Mouse (Mus musculus) gastrocnemius, adult 2 months (tissue): ENCODE data around the gene Adgb. TPM values are rescaled to one million over a fixed set of nuclear protein-coding genes. Genes with fewer than 3 reads are reported as not detected.
"Not testable (repeated sequence)": the region's sequence is repeated elsewhere in the genome, so short reads cannot be mapped to it uniquely, and the experiment has no call there.

Experiments used
- DNase-seq: peaks from one replicate; pipeline ENCODE4 v3.0.0; 2022
- H3K27ac ChIP-seq: fragments of 200-600 bp; 2 replicates; pipeline ENCODE4 v1.8.1; 2022; ENCODE audit warnings: mild to moderate bottlenecking
- H3K4me3 ChIP-seq: fragments of 200-600 bp; 2 replicates; pipeline ENCODE4 v1.8.1; 2022; ENCODE audit warnings: mild to moderate bottlenecking, moderate library complexity
- CTCF ChIP-seq: fragments of 200-600 bp; IDR thresholded peaks from 2 replicates; pipeline ENCODE4 v1.8.1; 2022; ENCODE audit warnings: antibody characterized with exemption, mild to moderate bottlenecking, moderate library complexity
- intact Hi-C: fragments of 180-260 bp; cut with DNase I; formaldehyde crosslinking; loops from one replicate; pipeline ENCODE4 v1.15.1; 2025
- long read RNA-seq, 2 experiments: library from polyadenylated mRNA; stranded (forward); transcript quantifications; one replicate each; pipeline ENCODE4 v2.0.0; 2021
- total RNA-seq, 2 experiments: library from RNA; stranded (reverse); gene quantifications; 2 replicates each; pipeline ENCODE4 v1.2.3; 2021

Adgb gene
- not detected for total RNA-seq
- long read RNA-seq, experiment 1: 0 reads
- long read RNA-seq, experiment 2: 0 reads

DNA sequence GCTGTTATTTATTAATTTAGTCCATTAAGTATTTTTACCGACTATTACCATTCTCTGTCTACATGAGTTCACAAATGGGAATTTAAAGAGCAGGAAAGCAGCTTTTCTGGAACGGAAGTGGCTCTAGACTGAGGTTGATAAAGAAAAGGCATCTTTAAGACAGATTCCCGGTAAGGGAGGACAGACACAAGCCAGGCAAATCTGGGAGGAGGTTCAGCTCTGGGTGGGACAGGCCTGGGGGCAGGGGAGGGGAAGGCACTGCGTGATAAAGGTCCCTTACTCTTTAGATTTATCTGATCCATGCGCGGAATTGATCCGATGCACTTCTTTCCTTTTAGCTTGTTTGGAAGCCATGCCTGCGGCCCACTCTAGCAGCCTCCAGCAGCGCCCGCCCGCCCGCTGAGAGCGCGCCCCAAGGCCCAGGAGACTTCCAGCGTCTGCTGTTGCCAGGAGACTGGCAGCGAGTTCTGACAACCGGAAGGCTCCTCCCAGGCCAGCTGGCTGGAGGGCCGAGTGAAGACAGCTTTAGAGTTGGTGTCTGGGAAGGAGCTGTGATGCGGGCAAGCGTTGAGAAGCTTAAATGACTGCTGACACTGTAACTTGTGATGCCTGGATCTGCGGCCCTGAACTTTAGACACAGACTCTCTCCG lies at the start of gene Adgb:
TSS of gene Adgb (minus strand) at position 366 of the 650 bp plus-strand sequence.
- TF ChIP-seq CTCF: no peak
- peak; percentile 87 for DNase-seq
- intact Hi-C loops: no loop called here
- Histone ChIP-seq H3K4me3 (peak within 1 kb of the TSS; percentile 51), H3K27ac (peak within 1 kb of the TSS; percentile 69)

DNA sequence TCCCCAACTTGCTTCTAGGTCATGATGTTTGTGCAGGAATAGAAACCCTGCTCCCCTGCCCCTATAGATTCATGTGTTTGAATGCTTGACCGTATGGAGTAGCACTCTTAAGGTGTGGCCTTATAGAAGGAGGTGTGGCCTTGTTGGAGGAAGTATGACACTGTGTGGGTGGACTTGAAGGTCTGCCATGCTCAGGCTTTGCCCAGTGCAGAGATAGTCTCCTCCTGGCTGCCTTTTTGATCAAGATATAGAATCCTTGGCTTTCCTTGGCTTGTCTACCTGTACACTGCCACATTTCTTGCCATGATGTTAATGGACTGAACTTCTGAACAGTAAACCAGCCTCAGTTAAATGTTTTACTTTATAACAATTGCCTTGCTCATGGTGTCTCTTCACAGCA lies 8.0 kb upstream of the Adgb start:
- no peak for DNase-seq
- H3K27ac ChIP-seq: no peak overlapping the region
- no peak overlapping the region for H3K4me3 ChIP-seq
- intact Hi-C loops: no loop called here
- no peak for TF ChIP-seq CTCF

DNA sequence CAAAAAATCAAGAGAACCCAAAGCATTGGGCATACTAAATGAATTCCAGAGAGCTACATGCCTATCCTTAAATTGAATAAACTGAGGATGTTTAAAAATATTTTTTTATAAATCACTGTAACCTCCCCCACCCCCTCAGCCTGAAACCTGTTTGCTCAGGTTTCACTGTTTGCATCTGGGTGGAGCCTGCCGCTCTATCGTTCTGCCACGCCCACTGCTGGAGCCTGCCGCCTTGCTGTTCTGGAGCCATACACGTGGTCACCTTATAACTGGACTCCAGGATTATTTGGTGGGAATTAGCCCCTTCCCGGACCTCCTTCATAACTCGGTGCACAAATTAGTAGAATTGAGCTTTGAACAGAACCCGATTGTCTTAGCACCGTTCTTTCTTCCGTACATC lies 5.3 kb upstream of the Adgb start:
- H3K27ac ChIP-seq, DNase-seq, H3K4me3 ChIP-seq, intact Hi-C loops: not testable (repeated sequence)

DNA sequence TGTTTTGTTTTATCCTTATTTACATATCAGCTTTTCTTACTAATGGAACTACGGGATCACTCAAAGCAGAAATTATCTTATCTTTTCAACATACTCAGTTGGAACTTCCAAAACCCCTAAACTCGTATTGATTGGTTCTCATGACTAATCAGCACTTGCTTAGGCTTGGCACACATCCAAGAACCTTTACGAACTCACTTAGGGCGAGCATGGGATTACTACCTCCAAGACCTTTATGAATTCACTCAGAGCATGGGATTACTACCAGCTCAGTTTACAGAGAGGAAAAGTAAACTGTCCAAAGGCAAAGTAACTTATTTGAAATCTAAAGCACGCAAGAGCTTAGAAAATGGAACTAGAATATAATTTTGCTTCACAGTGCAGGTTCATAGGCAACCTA lies 4.8 kb upstream of the Adgb start:
- Histone ChIP-seq H3K27ac (no peak overlapping the region), H3K4me3 (no peak overlapping the region)
- no peak for TF ChIP-seq CTCF
- intact Hi-C loops: no loop called here
- no peak for DNase-seq

DNA sequence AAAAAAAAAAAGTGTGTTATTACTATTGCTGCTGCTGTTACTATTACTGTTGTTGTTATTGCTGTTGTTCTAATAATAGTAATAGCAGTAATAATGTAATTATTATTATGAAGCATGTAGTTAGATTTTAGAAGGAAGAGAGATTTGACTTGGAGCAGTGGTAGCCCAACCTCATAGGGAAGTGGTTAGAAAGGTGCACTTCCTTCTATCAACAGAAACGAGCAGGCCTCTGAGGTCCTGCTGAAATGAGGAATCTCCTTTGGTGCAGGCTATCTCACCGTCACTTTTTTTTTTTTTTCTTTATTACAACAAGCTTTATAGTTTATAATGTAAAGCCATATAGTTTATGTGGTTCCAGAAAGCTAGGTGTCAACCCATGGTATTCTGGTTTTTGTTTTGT lies 4.4 kb upstream of the Adgb start:
- TF ChIP-seq CTCF: no peak
- Histone ChIP-seq H3K27ac (no peak overlapping the region), H3K4me3 (no peak overlapping the region)
- intact Hi-C loops: no loop called here
- no peak for DNase-seq

DNA sequence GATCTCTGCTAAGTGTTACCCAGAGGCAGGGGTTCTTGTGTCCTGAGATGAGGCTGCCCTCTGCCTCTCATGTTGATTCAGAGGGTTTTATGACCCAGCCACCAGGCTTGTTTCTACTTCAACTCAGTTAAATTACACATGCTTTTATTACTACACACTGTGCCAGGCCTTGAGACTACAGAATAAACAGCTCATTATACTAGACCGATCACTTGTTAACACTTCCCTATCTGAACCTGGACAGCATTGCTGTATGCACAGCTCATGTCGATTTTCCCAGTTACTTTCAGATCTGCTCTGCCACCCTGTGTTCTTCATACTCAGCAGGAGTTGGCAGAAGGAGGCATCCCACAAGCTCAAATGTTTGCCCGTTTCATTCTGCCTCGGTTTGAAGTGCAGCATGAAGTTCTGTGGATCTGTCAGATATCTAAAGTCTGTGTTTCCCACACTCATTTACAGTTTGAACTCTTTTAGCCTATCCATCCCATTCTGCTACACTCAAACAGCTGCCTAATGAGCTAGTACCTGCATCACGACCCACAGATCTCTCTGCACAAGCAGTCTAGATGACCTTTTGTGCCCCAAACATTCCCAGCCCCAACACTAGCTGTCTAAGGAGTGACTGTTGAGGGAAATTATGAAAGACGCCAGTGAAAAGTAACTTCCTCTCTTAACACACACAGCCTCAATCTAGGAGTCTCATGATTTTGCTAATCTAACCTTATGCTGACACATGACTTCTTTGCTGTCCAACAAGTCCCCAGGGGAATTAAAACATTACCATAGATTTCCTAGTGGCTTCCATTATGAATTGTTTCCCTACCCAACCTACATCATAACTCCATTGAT lies 3.2 kb downstream of the Adgb start:
- intact Hi-C loops: no loop called here
- Histone ChIP-seq H3K4me3 (no peak overlapping the region), H3K27ac (no peak overlapping the region)
- TF ChIP-seq CTCF: no peak
- DNase-seq: no peak

DNA sequence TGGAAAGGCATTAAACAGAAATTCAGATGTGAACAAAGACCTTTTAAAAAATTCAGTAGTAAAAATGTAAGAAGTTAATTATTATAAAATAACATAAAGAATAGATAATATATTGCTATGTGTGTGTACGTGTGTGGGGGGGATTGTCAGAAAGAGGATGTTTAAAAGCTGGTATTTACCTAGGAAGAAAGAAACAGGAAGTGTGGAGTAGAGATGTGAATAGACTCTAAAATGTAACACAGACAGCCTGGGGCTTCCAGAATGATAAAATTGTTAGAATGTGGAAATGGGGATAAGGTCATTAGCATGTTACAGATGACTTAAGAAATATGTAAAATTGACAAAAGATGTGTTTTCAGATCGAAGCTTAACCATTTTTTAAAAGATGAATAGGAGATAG lies 12.0 kb downstream of the Adgb start:
- no peak overlapping the region for H3K4me3 ChIP-seq
- intact Hi-C loops: no loop called here
- TF ChIP-seq CTCF: no peak
- no peak overlapping the region for H3K27ac ChIP-seq
- DNase-seq: no peak

DNA sequence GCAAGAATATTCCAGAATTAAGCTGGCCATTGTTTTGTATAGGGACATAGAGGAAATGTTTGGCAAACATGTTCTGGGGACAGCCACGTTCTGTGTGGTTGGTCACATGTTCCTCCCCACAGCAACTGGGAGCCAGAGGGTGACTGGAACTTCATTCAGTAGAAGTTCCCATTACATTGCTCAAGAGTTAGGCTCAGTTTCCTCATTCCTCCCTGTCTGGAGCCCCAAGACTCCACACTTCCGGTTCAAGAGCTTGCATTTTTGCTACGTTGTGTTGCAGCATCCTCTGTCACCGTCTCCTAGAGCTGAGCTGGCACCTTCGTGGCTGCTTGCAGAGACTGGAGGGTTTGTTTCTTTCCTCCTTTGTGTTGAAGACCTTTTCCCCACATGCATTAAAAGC lies 15.1 kb downstream of the Adgb start:
- no peak for DNase-seq
- intact Hi-C loops: no loop called here
- TF ChIP-seq CTCF: no peak
- Histone ChIP-seq H3K4me3 (no peak overlapping the region), H3K27ac (no peak overlapping the region)

DNA sequence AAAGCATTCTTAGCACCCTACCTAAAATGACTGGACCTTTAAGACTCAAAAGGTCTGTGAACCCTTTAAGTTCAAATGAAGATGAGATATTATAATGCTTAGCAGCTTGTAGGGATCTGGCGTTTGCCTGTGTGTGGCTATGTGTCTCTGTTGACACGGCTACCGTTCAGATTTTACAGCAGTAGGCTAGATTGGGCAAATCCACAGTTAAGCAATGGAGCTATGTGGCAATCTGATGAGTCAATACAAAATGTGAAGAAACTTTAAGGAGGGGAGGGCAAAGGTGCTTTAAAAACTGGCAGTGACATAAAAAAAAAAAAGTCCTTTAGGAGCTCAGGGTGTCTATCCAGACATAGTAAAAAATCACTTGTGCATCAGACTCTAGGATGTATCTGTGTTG lies 23.1 kb downstream of the Adgb start:
- no peak for TF ChIP-seq CTCF
- no peak for DNase-seq
- intact Hi-C loops: no loop called here
- H3K27ac ChIP-seq: no peak overlapping the region
- H3K4me3 ChIP-seq: no peak overlapping the region

DNA sequence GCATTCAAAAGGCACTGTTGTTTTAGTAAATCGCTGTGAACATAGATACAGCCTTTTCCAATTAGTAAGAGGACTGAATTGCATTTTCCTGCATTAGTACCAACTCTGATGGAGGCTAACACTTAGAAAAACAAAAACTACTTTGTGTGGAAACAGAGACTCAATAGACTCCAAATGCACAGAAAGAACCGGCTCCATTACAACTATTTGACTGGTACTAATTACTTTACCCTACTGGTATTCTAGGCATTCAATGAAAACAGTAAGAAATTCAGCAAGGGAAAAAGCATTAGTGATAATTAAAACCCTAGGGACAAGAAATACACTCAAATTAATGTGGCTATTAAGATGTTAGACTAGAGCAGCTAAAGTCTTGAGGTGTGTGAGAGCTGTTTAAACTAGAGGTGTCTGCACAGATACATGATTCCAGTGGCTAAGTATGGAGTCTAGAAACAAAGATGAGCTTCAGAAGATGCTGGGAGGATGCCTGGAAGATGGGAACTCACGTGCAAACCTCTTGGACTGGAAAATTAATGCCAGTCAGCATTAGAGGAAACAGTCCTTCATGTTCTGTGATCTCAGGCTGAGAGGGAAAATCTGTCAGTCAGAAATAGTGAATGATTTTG lies 27.2 kb downstream of the Adgb start:
- H3K27ac ChIP-seq: no peak overlapping the region
- intact Hi-C loops: no loop called here
- no peak for DNase-seq
- no peak overlapping the region for H3K4me3 ChIP-seq
- TF ChIP-seq CTCF: no peak

DNA sequence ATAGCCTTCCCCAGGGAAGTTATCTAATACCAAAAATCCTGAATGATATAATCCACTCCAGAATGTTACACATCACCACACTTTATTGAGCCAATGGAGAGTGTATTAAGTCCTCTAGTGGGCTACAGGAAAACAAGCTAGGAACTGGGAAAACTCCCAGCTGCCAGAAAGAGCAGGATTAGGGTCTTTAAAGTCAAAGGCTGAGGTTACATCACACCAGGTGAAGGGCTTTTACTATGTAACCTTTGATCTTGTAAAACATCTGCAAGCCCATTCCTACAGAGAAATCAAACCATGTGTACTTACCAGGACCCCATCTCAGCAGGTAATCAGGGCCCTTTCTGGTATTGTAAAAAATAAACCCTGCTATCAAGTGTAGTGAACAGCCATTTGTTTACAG lies 28.6 kb downstream of the Adgb start:
- no peak for TF ChIP-seq CTCF
- H3K27ac ChIP-seq: no peak overlapping the region
- intact Hi-C loops: no loop called here
- H3K4me3 ChIP-seq: no peak overlapping the region
- no peak for DNase-seq

DNA sequence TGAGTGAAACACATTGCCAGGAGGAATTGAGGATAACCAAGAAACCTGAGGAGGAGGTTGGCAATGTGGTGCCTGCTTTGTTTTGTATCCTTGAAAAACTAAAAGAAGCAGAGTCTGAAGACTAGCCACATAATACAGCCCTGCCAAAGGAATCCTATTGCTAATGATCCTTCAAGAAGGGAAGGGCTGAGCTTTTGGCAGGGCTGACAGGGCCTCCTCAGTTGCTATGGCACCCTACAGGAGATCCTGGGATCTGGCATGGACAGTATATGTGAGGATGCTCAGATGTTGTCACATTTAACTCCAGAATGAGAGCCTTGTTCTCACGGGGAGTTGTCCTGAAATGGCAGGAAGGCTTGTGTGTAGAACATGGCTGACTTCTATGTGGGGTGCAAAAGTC lies 37.1 kb downstream of the Adgb start:
- no peak overlapping the region for H3K27ac ChIP-seq
- no peak for TF ChIP-seq CTCF
- intact Hi-C loops: no loop called here

DNA sequence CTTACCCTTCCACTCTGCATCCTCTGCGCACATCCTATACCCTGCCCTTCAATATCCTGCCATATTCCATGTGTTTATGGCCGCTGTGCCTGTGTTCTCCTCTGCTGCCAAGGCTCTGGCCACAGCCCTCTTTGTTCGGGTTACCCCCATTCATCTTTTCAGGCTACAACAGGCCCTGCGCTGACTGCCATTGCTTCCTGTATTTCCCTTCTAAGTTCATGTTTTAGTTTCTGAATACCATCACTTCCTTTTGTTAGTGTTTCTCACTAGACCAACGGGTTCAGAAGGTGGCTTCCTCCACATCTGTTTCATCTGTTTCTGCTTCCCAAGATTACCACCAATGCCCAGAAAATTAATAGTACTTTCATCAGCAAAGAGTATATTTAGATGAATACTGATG lies 42.5 kb downstream of the Adgb start:
- no peak overlapping the region for H3K4me3 ChIP-seq
- intact Hi-C loops: no loop called here
- no peak for DNase-seq
- H3K27ac ChIP-seq: no peak overlapping the region
- TF ChIP-seq CTCF: no peak

More for the DNA sequence above, 37.1 kb downstream of the Adgb start:
- no peak for DNase-seq
- no peak overlapping the region for H3K4me3 ChIP-seq
